Mouse (Mus musculus): ENCODE data around the gene Gm11444. TPM values are rescaled to one million over a fixed set of nuclear protein-coding genes. Genes with fewer than 3 reads are reported as not detected.

Gene Gm11444
- not detected in 2 replicates for polyA plus RNA-seq (2011; ENCODE audit: insufficient read length, low read depth, missing spikeins)

GRCm38 (mm10) chr11:85850233-85850632, at the start of gene Gm11444:
Gm11444 (minus strand) TSS chr11:85850333.
- no peak for TF ChIP-seq POLR2A (IDR thresholded peaks at IDR 0.05; ENCODE audit: low read depth, low read length)
- no peak for TF ChIP-seq CTCF (IDR thresholded peaks at IDR 0.05; ENCODE audit: borderline replicate concordance, insufficient read depth, low read length)
- no peak within 1 kb of the TSS for H3K27ac ChIP-seq (ENCODE audit: insufficient read depth, low read length)
- H3K4me1 ChIP-seq (ENCODE audit: control insufficient read depth, insufficient read depth, low read length) = no peaks in the 10 kb centered on the region
- H3K4me3 ChIP-seq (ENCODE audit: insufficient read depth, low read length) = no peak within 1 kb of the TSS

GRCm38 (mm10) chr11:85896335-85896985, 46.3 kb upstream of the Gm11444 start:
- Histone ChIP-seq H3K27ac (ENCODE audit: insufficient read depth, low read length) (peak overlapping the region; percentile 52), H3K4me3 (ENCODE audit: insufficient read depth, low read length) (peak overlapping the region; percentile 12; the same call in 1 of the 2 replicates), H3K4me1 (ENCODE audit: control insufficient read depth, insufficient read depth, low read length) (no peaks in the 10 kb centered on the region)
- TF ChIP-seq CTCF (IDR thresholded peaks at IDR 0.05; ENCODE audit: borderline replicate concordance, insufficient read depth, low read length) (no peak), POLR2A (IDR thresholded peaks at IDR 0.05; ENCODE audit: low read depth, low read length) (no peak)

GRCm38 (mm10) chr11:85894731-85895545, 44.8 kb upstream of the Gm11444 start:
- TF ChIP-seq POLR2A (IDR thresholded peaks at IDR 0.05; ENCODE audit: low read depth, low read length) (no peak), CTCF (IDR thresholded peaks at IDR 0.05; ENCODE audit: borderline replicate concordance, insufficient read depth, low read length) (no peak)
- H3K4me1 ChIP-seq (ENCODE audit: control insufficient read depth, insufficient read depth, low read length) = no peaks in the 10 kb centered on the region
- no peak overlapping the region for H3K4me3 ChIP-seq (ENCODE audit: insufficient read depth, low read length)
- H3K27ac ChIP-seq (ENCODE audit: insufficient read depth, low read length) = no peak overlapping the region

DNA sequence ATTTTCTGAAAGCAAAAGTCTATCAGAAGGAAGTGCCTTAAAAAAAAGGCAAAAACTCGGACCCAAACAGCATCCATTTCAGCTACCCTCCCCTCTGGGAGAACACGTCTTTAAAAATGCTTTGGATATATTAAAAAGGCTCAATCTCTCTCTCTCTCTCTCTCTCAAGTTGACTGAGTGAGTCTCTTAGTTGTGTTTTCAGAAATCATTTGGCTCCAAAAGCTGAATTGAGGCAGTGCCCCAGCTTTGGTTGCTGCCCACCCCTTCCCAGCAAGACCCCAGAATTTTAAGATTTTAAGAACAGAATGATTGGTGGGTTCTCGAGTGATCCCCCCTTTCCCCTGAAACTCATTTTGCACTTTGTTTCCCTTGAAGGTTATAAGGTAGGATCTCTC, 44.0 kb upstream of the Gm11444 start:
- TF ChIP-seq CTCF (IDR thresholded peaks at IDR 0.05; ENCODE audit: borderline replicate concordance, insufficient read depth, low read length) = no peak
- TF ChIP-seq POLR2A (IDR thresholded peaks at IDR 0.05; ENCODE audit: low read depth, low read length) = no peak
- no peaks in the 10 kb centered on the region for H3K4me1 ChIP-seq (ENCODE audit: control insufficient read depth, insufficient read depth, low read length)
- no peak overlapping the region for H3K4me3 ChIP-seq (ENCODE audit: insufficient read depth, low read length)
- no peak overlapping the region for H3K27ac ChIP-seq (ENCODE audit: insufficient read depth, low read length)

GRCm38 (mm10) chr11:85893400-85894135, 43.4 kb upstream of the Gm11444 start:
- Histone ChIP-seq H3K4me3 (ENCODE audit: insufficient read depth, low read length) (no peak overlapping the region), H3K27ac (ENCODE audit: insufficient read depth, low read length) (no peak overlapping the region), H3K4me1 (ENCODE audit: control insufficient read depth, insufficient read depth, low read length) (no peaks in the 10 kb centered on the region)
- no peak for TF ChIP-seq POLR2A (IDR thresholded peaks at IDR 0.05; ENCODE audit: low read depth, low read length)
- no peak for TF ChIP-seq CTCF (IDR thresholded peaks at IDR 0.05; ENCODE audit: borderline replicate concordance, insufficient read depth, low read length)

- H3K27ac ChIP-seq (ENCODE audit: insufficient read depth, low read length) = no peak overlapping the region
- H3K4me1 ChIP-seq (ENCODE audit: control insufficient read depth, insufficient read depth, low read length) = no peaks in the 10 kb centered on the region
- no peak overlapping the region for H3K4me3 ChIP-seq (ENCODE audit: insufficient read depth, low read length)
Observed at GRCm38 (mm10) chr11:85892771-85893170, 42.6 kb upstream of the Gm11444 start.

GRCm38 (mm10) chr11:85891692-85892040, 41.5 kb upstream of the Gm11444 start:
- Histone ChIP-seq H3K4me3 (ENCODE audit: insufficient read depth, low read length) (no peak overlapping the region), H3K4me1 (ENCODE audit: control insufficient read depth, insufficient read depth, low read length) (no peaks in the 10 kb centered on the region), H3K27ac (ENCODE audit: insufficient read depth, low read length) (no peak overlapping the region)
- TF ChIP-seq CTCF (IDR thresholded peaks at IDR 0.05; ENCODE audit: borderline replicate concordance, insufficient read depth, low read length) (no peak), POLR2A (IDR thresholded peaks at IDR 0.05; ENCODE audit: low read depth, low read length) (no peak)

More at GRCm38 (mm10) chr11:85892771-85893170, 42.6 kb upstream of the Gm11444 start:
- TF ChIP-seq CTCF (IDR thresholded peaks at IDR 0.05; ENCODE audit: borderline replicate concordance, insufficient read depth, low read length) (no peak), POLR2A (IDR thresholded peaks at IDR 0.05; ENCODE audit: low read depth, low read length) (no peak)

- Histone ChIP-seq H3K27ac (ENCODE audit: insufficient read depth, low read length) (no peak overlapping the region), H3K4me1 (ENCODE audit: control insufficient read depth, insufficient read depth, low read length) (no peaks in the 10 kb centered on the region), H3K4me3 (ENCODE audit: insufficient read depth, low read length) (no peak overlapping the region)
Observed at GRCm38 (mm10) chr11:85891010-85891691, 41.0 kb upstream of the Gm11444 start.

DNA sequence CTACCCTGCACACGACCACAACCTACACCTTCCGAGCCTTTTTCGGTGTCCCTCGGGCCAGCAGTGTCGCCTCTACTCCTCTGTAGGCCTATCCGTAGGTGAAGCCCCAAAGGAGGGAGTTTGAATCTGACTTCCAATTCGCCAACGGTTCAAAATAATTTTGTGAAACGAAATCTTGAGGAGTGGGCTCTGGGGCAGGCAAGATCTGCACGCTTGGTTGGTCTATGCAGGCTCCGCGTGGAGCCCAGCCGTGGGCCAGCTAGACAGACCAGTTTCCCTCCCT, 40.4 kb upstream of the Gm11444 start:
- Histone ChIP-seq H3K4me1 (ENCODE audit: control insufficient read depth, insufficient read depth, low read length) (no peaks in the 10 kb centered on the region), H3K27ac (ENCODE audit: insufficient read depth, low read length) (no peak overlapping the region), H3K4me3 (ENCODE audit: insufficient read depth, low read length) (peak overlapping the region; percentile 12; the same call in 1 of the 2 replicates)
- no peak for TF ChIP-seq CTCF (IDR thresholded peaks at IDR 0.05; ENCODE audit: borderline replicate concordance, insufficient read depth, low read length)
- no peak for TF ChIP-seq POLR2A (IDR thresholded peaks at IDR 0.05; ENCODE audit: low read depth, low read length)

More at GRCm38 (mm10) chr11:85891010-85891691, 41.0 kb upstream of the Gm11444 start:
- TF ChIP-seq POLR2A (IDR thresholded peaks at IDR 0.05; ENCODE audit: low read depth, low read length) = no peak
- no peak for TF ChIP-seq CTCF (IDR thresholded peaks at IDR 0.05; ENCODE audit: borderline replicate concordance, insufficient read depth, low read length)
